Mouse (Mus musculus): Measurements from ENCODE around the gene Dop1b.
"Not testable (repeated sequence)": the region's sequence is repeated elsewhere in the genome, so short reads cannot be mapped to it uniquely, and the experiment has no call there.

Dop1b gene

DNA sequence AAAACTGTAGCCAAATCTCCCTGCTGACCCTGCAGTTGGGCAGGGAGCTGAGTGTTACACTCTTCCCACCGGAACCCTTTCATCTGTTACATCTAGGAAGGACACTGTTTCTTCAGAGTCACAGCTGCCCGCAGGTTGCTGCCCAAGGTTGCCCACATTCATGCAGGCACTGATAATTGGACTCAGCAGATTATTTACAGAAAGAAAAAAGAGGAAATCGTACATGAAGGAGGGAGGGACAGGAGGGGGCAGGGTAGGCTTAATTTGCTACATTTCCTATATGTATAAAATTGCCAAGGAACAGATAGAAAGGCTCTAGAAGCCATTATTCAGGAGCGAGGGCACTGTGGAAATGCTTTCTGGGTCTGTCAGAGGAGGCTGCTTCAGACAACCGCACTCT lies 44.9 kb downstream of the Dop1b start:
- no peak for DNase-seq (ENCODE audit: low spot score)

DNA sequence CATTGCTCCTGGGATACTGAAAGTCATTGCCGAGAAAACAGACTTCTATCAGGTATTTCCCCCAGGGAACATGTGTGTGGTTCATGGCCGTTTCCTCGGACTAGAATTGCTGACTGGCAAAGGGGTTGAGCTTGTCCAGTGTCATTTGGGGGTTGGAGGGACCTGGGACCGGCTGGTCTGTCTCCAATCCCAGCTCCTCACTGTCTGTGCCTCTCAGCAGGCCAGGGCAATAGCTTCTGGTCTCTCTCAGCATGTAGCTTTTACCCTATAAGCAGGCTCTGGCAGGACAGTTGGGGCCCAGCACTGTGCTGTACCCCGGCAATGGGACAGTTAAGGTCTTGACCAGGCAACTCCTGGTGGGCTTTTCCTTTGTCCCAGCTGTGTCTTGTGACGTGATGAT lies 51.7 kb downstream of the Dop1b start:
- DNase-seq (ENCODE audit: low spot score): no peak

DNA sequence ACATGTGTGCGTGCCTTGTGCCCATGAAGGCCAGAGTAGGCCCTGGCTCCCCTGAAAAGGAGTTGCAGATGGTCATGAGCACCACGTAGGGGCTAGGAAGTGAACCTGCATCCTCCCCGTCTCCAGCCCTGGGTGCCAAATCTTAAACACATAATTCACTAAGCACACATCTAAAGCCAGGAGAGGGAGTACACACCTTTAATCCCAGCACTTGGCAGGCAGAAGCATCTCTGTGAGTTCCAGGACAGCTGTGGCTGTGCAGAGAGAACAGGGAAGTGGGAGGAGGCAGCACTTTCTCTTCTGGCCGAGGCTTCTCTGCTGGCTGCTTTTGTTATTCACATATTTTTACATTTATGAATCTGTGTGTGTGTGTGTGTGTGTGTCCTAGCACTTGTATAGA lies 52.9 kb downstream of the Dop1b start:
- DNase-seq (ENCODE audit: low spot score): no peak

GRCm38 (mm10) chr16:93766956-93767355 lies 55.3 kb downstream of the Dop1b start:
- peak; percentile 60 for DNase-seq (ENCODE audit: low spot score)

GRCm38 (mm10) chr16:93767548-93767947 lies 55.8 kb downstream of the Dop1b start:
- DNase-seq (ENCODE audit: low spot score): no peak

GRCm38 (mm10) chr16:93769621-93770020 lies 57.9 kb downstream of the Dop1b start:
- DNase-seq (ENCODE audit: low spot score): no peak

GRCm38 (mm10) chr16:93770271-93770926 lies 58.7 kb downstream of the Dop1b start:
- no peak for DNase-seq (ENCODE audit: low spot score)

DNA sequence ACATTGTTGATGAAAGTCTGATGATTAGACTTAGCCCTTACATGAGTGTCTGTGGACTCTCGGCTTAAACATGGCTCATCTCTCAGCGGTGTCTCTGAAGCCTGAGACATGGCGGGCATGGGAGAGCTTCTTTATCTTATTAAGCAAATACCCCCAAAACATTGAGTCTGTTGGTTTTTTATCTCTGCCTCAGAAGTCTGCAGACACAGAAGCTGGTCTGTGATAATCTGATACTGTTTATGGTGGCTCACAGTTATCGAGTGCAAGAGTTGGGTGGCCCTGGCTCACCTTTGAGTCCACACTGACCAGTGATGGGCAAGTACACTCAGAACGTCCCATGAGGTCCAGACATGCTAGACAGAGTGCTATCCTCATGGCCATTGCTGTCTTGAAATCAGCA lies 63.0 kb downstream of the Dop1b start:
- no peak for DNase-seq (ENCODE audit: low spot score)

DNA sequence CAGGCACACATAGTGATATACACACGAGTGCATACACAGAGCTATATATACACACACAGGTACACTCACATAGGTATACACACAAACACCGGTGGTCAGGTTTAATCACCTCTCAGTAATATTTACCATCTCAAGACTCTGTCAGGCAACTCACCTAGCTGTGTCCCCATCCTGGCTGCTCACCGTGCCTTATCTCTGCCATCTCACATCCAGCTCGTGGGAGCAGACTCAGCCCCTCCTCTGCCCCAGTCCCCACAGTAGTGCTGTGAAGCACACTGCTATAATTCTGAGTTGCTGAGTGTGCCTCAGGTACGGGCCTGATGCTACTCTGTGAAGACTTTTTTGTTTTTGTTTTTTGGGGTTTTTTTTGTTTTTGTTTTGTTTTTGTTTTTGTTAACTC lies 64.8 kb downstream of the Dop1b start:
- no peak for DNase-seq (ENCODE audit: low spot score)

GRCm38 (mm10) chr16:93777247-93777999 lies 65.7 kb downstream of the Dop1b start:
- DNase-seq (ENCODE audit: low spot score): no peak

DNA sequence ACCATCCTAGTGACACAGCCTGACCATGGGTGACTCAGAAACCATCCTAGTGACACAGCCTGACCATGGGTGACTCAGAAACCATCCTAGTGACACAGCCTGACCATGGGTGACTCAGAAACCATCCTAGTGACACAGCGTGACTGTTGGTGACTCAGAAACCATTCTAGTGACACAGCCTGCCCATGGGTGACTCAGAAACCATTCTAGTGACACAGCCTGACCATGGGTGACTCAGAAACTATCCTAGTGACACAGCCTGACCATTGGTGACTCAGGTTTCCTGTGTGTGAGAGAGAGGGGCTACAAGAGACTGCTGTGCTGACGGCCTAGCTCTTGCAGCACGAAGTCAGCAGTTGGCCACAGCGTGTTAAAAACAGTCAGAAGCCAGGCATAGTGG lies 66.7 kb downstream of the Dop1b start:
- DNase-seq (ENCODE audit: low spot score): not testable (repeated sequence)

- no peak for DNase-seq (ENCODE audit: low spot score)
Measured at GRCm38 (mm10) chr16:93779554-93779953, 67.8 kb downstream of the Dop1b start.

DNA sequence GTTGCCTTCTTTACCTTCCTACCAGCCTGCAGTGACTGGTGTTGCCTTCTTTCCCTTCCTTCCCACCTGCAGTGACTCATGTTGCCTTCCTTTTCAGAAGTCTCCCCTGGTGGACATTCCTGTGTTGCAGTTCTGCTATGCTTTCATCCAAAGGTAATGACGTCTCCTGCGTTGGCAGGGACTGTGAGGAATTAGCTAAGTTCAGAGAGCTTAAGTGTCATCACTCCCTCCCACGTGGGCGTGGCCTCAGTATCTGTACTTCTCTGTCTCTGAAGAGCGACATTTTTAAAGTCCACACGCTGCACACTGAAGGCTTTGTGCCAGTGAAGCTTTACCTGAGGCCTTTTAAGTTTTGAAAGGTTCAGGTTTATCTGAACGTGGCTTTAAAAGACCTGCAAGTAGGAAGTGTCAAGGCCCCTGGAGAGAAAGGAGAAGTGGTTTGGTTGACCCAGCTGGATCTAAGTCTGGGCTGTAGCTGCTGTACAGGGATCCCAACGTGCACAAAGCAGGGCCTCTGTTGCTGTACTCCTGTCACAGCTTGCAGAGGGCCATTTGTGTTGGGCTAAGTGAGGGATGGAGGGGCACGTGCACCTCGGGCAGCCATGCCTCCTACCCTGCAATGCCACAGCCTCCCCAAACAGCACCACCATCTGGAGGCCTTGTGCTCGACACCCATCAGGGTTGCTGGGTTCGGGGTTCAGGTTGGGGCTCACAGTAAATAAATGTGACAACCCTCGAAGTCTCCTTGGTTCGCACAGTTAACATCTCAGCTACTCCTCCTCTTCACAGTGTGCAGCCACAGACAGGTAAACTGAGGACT lies 69.2 kb downstream of the Dop1b start:
- DNase-seq (ENCODE audit: low spot score): no peak

DNA sequence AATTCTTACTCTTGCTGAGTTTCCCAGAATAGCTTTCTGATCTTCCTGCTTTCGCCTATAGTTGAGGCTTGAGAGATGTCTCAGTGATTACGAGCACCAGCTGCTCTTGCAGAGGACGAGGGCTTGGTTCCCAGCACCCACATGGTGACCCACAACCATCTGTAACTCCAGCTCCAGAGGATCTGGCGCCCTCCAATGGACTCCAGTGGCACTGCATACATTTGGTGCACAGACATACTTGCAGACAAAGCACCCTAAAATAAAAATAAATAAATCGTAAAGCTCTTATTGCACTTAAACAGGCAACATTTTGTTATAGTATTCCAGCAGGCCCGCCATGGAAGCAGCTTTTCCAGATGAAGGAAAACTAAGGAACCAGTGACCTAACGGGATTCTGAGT lies 72.5 kb downstream of the Dop1b start:
- no peak for DNase-seq (ENCODE audit: low spot score)

- DNase-seq (ENCODE audit: low spot score): peak; percentile 61
Measured at GRCm38 (mm10) chr16:93785805-93786204, 74.1 kb downstream of the Dop1b start.

DNA sequence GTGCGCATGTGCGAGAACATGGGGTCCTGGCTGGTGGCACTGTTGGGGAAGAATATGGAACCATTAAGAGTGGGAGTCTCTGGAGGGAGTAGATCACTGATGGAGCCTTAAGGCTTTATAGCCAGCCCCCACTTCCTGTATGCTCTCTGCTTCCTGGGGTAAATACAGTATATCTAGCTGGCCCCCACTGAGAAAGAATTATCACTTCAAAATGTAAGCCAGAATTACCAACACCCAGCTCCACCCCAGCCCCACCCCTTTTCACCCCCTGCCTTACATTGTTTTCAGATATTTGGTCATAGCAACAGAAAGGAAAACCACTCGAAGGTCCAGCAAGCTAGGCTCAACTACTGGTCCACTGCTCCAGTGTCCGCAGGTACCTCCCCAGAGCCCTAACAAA lies 76.7 kb downstream of the Dop1b start:
- DNase-seq (ENCODE audit: low spot score): no peak

- no peak for DNase-seq (ENCODE audit: low spot score)
Measured at GRCm38 (mm10) chr16:93788881-93789280, 77.2 kb downstream of the Dop1b start.

DNA sequence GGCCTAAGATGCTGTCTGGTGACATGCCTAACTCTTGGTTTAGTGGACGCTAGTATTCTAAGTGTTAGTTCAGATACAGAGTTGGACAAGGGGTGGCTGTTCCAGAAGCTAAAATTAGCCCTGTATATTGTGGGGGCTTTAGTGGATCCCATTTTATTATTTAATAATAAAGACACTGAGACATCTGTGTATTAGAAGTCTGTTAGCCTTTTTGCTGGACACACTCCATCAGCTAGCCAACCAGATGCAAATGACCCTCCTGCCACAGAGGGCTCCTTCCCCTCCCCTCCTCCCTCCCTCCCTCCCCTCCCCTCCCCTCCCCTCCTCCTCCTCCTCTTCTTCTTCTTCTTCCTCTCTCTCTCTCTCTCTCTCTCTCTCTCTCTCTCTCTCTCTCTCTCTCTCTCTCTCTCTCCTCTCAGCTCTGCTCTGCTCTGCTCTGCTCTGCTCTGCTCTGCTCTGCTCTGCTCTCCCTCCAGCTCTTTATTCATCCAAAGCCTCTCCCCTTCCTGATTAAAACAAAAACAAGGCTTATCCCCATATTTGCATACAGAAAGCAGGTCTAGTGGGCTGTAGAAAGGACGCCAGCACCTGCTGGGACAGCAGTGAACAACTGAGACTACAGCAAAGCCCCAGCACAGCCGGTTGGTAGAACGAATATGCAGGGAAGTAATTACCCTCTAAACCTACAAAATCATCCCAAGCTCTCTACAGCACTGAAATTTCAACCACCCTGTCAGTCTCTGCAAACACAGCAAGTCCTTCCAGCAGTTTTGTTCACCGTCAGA lies 78.5 kb downstream of the Dop1b start:
- no peak for DNase-seq (ENCODE audit: low spot score)

- DNase-seq (ENCODE audit: low spot score): no peak
Measured at GRCm38 (mm10) chr16:93792981-93793630, 81.4 kb downstream of the Dop1b start.

DNA sequence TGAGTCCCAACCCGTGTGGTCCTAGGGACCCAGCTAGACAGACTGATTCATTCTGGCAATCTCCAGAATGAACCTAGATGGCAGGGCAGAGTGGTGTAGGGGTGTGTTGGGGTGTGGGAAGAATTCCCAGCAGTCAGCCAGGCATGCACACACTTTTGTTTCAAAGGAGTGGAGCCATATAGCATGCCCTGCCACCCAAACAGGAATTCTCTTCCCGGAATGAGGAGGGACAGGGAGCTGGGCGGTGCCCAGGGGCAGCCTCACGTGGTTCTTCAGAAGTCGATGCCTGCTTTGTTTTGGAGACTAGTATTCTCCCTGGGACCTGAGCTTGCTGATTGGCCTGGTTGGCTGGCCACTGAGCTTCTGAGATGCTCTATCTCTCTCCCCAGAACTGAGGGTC lies 83.1 kb downstream of the Dop1b start:
- no peak for DNase-seq (ENCODE audit: low spot score)

GRCm38 (mm10) chr16:93795391-93795790 lies 83.7 kb downstream of the Dop1b start:
- DNase-seq (ENCODE audit: low spot score): no peak

Data from layer of hippocampus, adult 11-12 months (tissue).